Mouse (Mus musculus): Measurements from ENCODE around the gene Jam3.

GRCm38 (mm10) chr9:27203134-27203533 lies 47.9 kb upstream of the Jam3 start:
- TF ChIP-seq POLR2AphosphoS2 (IDR thresholded peaks at IDR 0.05; ENCODE audit: insufficient read length, low read depth) (no peak), POLR2A (IDR thresholded peaks at IDR 0.05; ENCODE audit: insufficient read length, low read depth) (no peak)

Data from myocyte (in vitro differentiated cells).